Mouse (Mus musculus) intestine, embryonic 16.5 days (tissue): ENCODE data around the gene Mbnl2. TPM values are rescaled to one million over a fixed set of nuclear protein-coding genes. Genes with fewer than 3 reads are reported as not detected.
"Not testable (repeated sequence)": the region's sequence is repeated elsewhere in the genome, so short reads cannot be mapped to it uniquely, and the experiment has no call there.

ENCODE experiments used
- ATAC-seq: fragments of 200-750 bp; cut with Nextera tagmentation; 2 replicates; pipeline ENCODE4 v1.8.0; 2017; ENCODE audit warnings: moderate TSS enrichment, moderate library complexity
- H3K27ac ChIP-seq: fragments of 300-500 bp; sonication (generic); 2 replicates; pipeline ENCODE4 v1.5.1; 2014; ENCODE audit warnings: mild to moderate bottlenecking, low read length
- H3K27me3 ChIP-seq: fragments of 300-500 bp; sonication (generic); replicated peaks from 2 replicates; pipeline ENCODE4 v1.6.1; 2014; ENCODE audit warnings: low read length, control low read depth, mixed read lengths; ENCODE audit not compliant: control insufficient read depth, insufficient read depth
- H3K36me3 ChIP-seq: fragments of 300-500 bp; sonication (generic); 2 replicates; pipeline ENCODE4 v1.6.1; 2014; ENCODE audit warnings: low read length, control low read depth; ENCODE audit not compliant: control insufficient read depth, insufficient read depth
- H3K4me1 ChIP-seq: fragments of 300-500 bp; sonication (generic); 2 replicates; pipeline ENCODE4 v1.6.1; 2014; ENCODE audit warnings: low read length, control low read depth, mixed read lengths; ENCODE audit not compliant: control insufficient read depth, insufficient read depth
- H3K4me2 ChIP-seq: fragments of 300-500 bp; sonication (generic); 2 replicates; pipeline ENCODE4 v1.6.1; 2014; ENCODE audit warnings: low read depth, low read length, control low read depth
- H3K4me3 ChIP-seq: fragments of 300-500 bp; sonication (generic); 2 replicates; pipeline ENCODE4 v1.5.1; 2014; ENCODE audit warnings: mild to moderate bottlenecking, low read length
- H3K9ac ChIP-seq: fragments of 300-500 bp; sonication (generic); 2 replicates; pipeline ENCODE4 v1.6.1; 2014; ENCODE audit warnings: low read depth, low read length
- H3K9me3 ChIP-seq: fragments of 300-500 bp; sonication (generic); 2 replicates; pipeline ENCODE4 v1.6.1; 2016; ENCODE audit warnings: low read length, control low read depth; ENCODE audit not compliant: control insufficient read depth
- WGBS: fragments of 180-500 bp; shearing (Covaris S2); extraction: QIAGEN DNeasy Blood & Tissue Kit; methylation state at CpG from one replicate; pipeline ENCODE4 v1.1.7; 2014; 5-methylcytosine and 5-hydroxymethylcytosine counted together
- polyA plus RNA-seq: library from polyadenylated mRNA; unstranded; fragments of >200 nt; fragmentation: Nextera tagmentation; extraction: Ambion mirVana; gene quantifications from 2 replicates; pipeline ENCODE4 v1.2.1, GENCODE M21; 2015

The Mbnl2 gene
- polyA plus RNA-seq, 1 experiment from 2014 or later, result 114 TPM

- no peak overlapping the region for H3K4me3 ChIP-seq
- no peak overlapping the region for H3K4me2 ChIP-seq
- no peaks in the 10 kb centered on the region for H3K9me3 ChIP-seq
- no peak overlapping the region for H3K9ac ChIP-seq
- no peaks in the 10 kb centered on the region for H3K27me3 ChIP-seq
- peak overlapping the region; percentile 82 for H3K27ac ChIP-seq
- H3K4me1 ChIP-seq, result peaks cover 38% of the 10 kb centered on the region
- no peaks in the 10 kb centered on the region for H3K36me3 ChIP-seq
- 73% methylated on average over 10 of the region's 10 CpGs for WGBS
- no peak for ATAC-seq
Observed at GRCm38 (mm10) chr14:120355742-120356440, 80.4 kb downstream of the Mbnl2 start.

- H3K4me1 ChIP-seq, result peaks cover 35% of the 10 kb centered on the region
- no peak overlapping the region for H3K4me2 ChIP-seq
- no peaks in the 10 kb centered on the region for H3K36me3 ChIP-seq
- ATAC-seq, result no peak
- H3K4me3 ChIP-seq, result no peak overlapping the region
- no peaks in the 10 kb centered on the region for H3K9me3 ChIP-seq
- H3K27me3 ChIP-seq, result no peaks in the 10 kb centered on the region
- no peak overlapping the region for H3K27ac ChIP-seq
- no peak overlapping the region for H3K9ac ChIP-seq
- WGBS, result 96% methylated on average over 19 of the region's 19 CpGs
Observed at GRCm38 (mm10) chr14:120357321-120358070, 82.0 kb downstream of the Mbnl2 start.

GRCm38 (mm10) chr14:120359608-120360007, 84.1 kb downstream of the Mbnl2 start:
- H3K4me3 ChIP-seq, H3K9ac ChIP-seq, H3K36me3 ChIP-seq, H3K4me2 ChIP-seq, H3K9me3 ChIP-seq, H3K27ac ChIP-seq, H3K27me3 ChIP-seq, ATAC-seq: not testable (repeated sequence)
- 94% methylated on average over 8 of the region's 8 CpGs for WGBS
- H3K4me1 ChIP-seq, result peaks cover 28% of the 10 kb centered on the region

DNA sequence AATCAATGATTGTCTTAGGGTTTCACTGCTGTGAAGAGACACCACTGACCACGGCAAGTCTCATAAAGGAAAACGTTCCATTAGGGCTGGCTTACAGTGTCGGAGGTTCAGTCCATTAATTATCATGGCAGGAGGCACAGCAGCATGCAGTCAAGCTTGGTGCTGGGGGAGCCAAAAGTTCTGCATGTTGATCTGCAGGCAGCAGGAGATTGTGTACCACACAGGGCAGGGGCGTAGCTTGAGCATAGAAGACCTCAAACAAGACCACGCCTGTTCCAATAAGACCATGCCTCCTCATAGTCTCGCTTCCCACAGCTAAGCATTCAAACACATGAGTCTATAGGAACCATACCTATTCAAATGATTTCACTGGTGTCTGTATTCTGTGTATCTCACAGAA, 85.7 kb downstream of the Mbnl2 start:
- no peak overlapping the region for H3K27ac ChIP-seq
- 74% methylated on average over 6 of the region's 6 CpGs for WGBS
- ATAC-seq, result no peak

DNA sequence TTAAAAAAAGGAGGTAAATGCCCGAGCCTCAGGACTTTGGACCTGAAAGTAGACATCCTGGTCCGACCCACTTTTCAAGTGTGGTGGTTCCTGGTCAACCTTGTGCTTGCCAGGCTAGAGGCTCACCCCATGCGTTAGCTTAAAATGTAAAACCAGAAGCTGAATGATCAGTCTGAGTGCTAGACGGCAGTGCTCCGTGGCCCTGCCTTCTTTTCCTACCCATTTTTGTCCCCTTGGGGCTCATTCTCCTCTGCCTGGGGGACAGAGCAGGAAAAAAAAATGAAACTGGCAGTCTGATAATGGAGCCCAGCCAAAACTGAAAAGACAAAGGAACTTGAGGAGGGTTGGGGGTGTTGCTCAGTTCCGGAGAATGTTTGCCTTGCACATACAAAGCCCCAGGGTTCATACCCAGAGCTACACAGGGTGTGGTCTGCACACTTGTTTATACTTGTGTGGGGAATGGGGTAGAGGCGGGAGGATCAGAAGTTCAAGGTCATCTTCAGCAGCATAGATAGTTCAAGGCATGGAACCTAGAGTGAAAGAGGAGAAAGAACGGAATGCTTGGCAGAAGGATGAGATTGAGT, 87.0 kb downstream of the Mbnl2 start:
- H3K27ac ChIP-seq, result peak overlapping the region; percentile 49; the same call in 1 of the 2 replicates
- ATAC-seq, result peak; percentile 45; the same call in 1 of the 2 replicates

More for the DNA sequence above, 85.7 kb downstream of the Mbnl2 start:
- Histone ChIP-seq H3K9ac (no peak overlapping the region), H3K9me3 (no peaks in the 10 kb centered on the region), H3K27me3 (no peaks in the 10 kb centered on the region), H3K4me2 (no peak overlapping the region), H3K4me3 (no peak overlapping the region), H3K36me3 (no peaks in the 10 kb centered on the region), H3K4me1 (peaks cover 15% of the 10 kb centered on the region)

GRCm38 (mm10) chr14:120363090-120363818, 87.8 kb downstream of the Mbnl2 start:
- H3K27ac ChIP-seq, result peak overlapping the region; percentile 49; the same call in 1 of the 2 replicates
- no peak overlapping the region for H3K4me3 ChIP-seq
- no peaks in the 10 kb centered on the region for H3K36me3 ChIP-seq
- peak; percentile 57 for ATAC-seq
- H3K9ac ChIP-seq, result peak overlapping the region; percentile 20; the same call in 1 of the 2 replicates
- H3K4me2 ChIP-seq, result no peak overlapping the region
- H3K27me3 ChIP-seq, result no peaks in the 10 kb centered on the region
- WGBS, result 61% methylated on average over 8 of the region's 8 CpGs
- H3K4me1 ChIP-seq, result peaks cover 25% of the 10 kb centered on the region
- H3K9me3 ChIP-seq, result no peaks in the 10 kb centered on the region

More for the DNA sequence above, 87.0 kb downstream of the Mbnl2 start:
- Histone ChIP-seq H3K4me3 (no peak overlapping the region), H3K9ac (peak overlapping the region; percentile 20; the same call in 1 of the 2 replicates), H3K27me3 (no peaks in the 10 kb centered on the region), H3K36me3 (no peaks in the 10 kb centered on the region), H3K4me2 (no peak overlapping the region), H3K4me1 (peaks cover 18% of the 10 kb centered on the region), H3K9me3 (no peaks in the 10 kb centered on the region)
- 56% methylated on average over 8 of the region's 8 CpGs for WGBS

- Histone ChIP-seq H3K36me3 (no peaks in the 10 kb centered on the region), H3K4me2 (no peak overlapping the region), H3K27me3 (no peaks in the 10 kb centered on the region), H3K9ac (no peak overlapping the region), H3K4me1 (peaks cover 41% of the 10 kb centered on the region), H3K9me3 (no peaks in the 10 kb centered on the region), H3K27ac (no peak overlapping the region), H3K4me3 (no peak overlapping the region)
- 90% methylated on average over 4 of the region's 4 CpGs for WGBS
- ATAC-seq, result no peak
Observed at GRCm38 (mm10) chr14:120365088-120365487, 89.6 kb downstream of the Mbnl2 start.

DNA sequence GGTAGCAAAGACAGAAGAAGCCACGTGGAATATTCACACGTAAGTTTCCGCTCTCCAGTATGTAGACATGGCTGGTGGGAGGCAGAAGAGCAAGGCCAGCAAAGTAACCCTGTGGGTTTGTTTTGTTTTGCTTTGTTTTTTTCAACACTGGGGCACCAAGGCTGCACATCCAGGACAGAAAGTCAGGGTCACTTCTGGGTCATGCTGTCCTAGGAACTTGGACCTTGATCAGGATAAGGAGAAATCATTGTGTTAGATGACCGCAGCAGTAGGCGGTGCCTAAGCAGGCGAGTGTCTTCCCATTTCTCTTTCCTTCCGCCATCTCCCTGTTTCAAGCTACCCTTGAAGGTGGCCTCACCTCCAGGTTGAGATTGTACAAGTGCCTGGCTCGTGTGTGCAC, 91.5 kb downstream of the Mbnl2 start:
- Histone ChIP-seq H3K9ac (no peak overlapping the region), H3K36me3 (no peaks in the 10 kb centered on the region), H3K27ac (peak overlapping the region; percentile 25; the same call in 1 of the 2 replicates), H3K27me3 (no peaks in the 10 kb centered on the region), H3K4me3 (no peak overlapping the region), H3K4me1 (peaks cover 50% of the 10 kb centered on the region), H3K9me3 (no peaks in the 10 kb centered on the region), H3K4me2 (no peak overlapping the region)
- no peak for ATAC-seq
- WGBS, result 86% methylated on average over 8 of the region's 8 CpGs

- no peak for ATAC-seq
- Histone ChIP-seq H3K9ac (no peak overlapping the region), H3K4me3 (no peak overlapping the region), H3K27me3 (no peaks in the 10 kb centered on the region), H3K4me2 (no peak overlapping the region), H3K9me3 (no peaks in the 10 kb centered on the region), H3K4me1 (peaks cover 53% of the 10 kb centered on the region), H3K36me3 (no peaks in the 10 kb centered on the region), H3K27ac (peak overlapping the region; percentile 84; the same call in 1 of the 2 replicates)
- 83% methylated on average over 4 of the region's 4 CpGs for WGBS
Observed at GRCm38 (mm10) chr14:120367589-120367988, 92.1 kb downstream of the Mbnl2 start.
